ENCODE assay signal across 10 mouse cellular contexts in genomic region chr3:135411056-135411455, GRCm38 (mm10).
"Had no signal": no experiment of that assay in that cellular context is flagged by ENCODE, and none has a peak within 500 bp of the region (broad histone marks: within the 10 kb centered on the region; RNA-seq: fewer than 3 reads in every experiment).

No protein-coding gene starts in this region.

- DNase-seq: kidney, postnatal 25 days; lung, adult 2 months; lung, postnatal 36 days; thymus, postnatal 36 days had no signal

- H3K9ac ChIP-seq: liver, embryonic 15.5 days; neural tube, embryonic 12.5 days had no signal

- H3K4me3 ChIP-seq: left cerebral cortex, adult 2 months; limb, embryonic 10.5 days; liver, embryonic 15.5 days; neural tube, embryonic 12.5 days had no signal

- H3K27ac ChIP-seq: left cerebral cortex, adult 2 months; limb, embryonic 10.5 days; liver, embryonic 15.5 days; neural tube, embryonic 12.5 days had no signal

- H3K4me1 ChIP-seq: liver, embryonic 15.5 days had no signal

- ATAC-seq: lung, postnatal 0 days had no signal

- H3K9me3 ChIP-seq: limb, embryonic 10.5 days; liver, embryonic 15.5 days; neural tube, embryonic 12.5 days had no signal

- H3K4me2 ChIP-seq: liver, embryonic 11.5 days; liver, embryonic 15.5 days; neural tube, embryonic 12.5 days had no signal

- H3K27me3 ChIP-seq: liver, embryonic 15.5 days; neural tube, embryonic 12.5 days had no signal
